Mouse (Mus musculus) left cerebral cortex, postnatal 36 days (tissue): Measurements from ENCODE around the gene Ddx11. TPM values are rescaled to one million over a fixed set of nuclear protein-coding genes. Genes with fewer than 3 reads are reported as not detected.
"Not testable (repeated sequence)": the region's sequence is repeated elsewhere in the genome, so short reads cannot be mapped to it uniquely, and the experiment has no call there.

Experiments
- DNase-seq, 2 experiments: peaks; one replicate each; pipeline ENCODE4 v3.0.0; 2021 to 2022; ENCODE audit warnings: low spot score in 2 of 2, mixed read lengths in 1 of 2
- intact Hi-C: fragments of 180-260 bp; cut with DNase I; formaldehyde crosslinking; loops from one replicate; pipeline ENCODE4 v1.15.1; 2025
- total RNA-seq, 2 experiments: library from RNA; stranded (reverse); gene quantifications; 2 replicates each; pipeline ENCODE4 v1.2.3; 2021

The Ddx11 gene
- total RNA-seq, 2 experiments from 2014 or later, result 1.2 to 1.9 TPM

- peak in 1 of 2 experiments; percentile 20 for DNase-seq
- intact Hi-C loops, result no loop called here
Observed at GRCm38 (mm10) chr17:66110746-66111145, 12.6 kb upstream of the Ddx11 start.

DNA sequence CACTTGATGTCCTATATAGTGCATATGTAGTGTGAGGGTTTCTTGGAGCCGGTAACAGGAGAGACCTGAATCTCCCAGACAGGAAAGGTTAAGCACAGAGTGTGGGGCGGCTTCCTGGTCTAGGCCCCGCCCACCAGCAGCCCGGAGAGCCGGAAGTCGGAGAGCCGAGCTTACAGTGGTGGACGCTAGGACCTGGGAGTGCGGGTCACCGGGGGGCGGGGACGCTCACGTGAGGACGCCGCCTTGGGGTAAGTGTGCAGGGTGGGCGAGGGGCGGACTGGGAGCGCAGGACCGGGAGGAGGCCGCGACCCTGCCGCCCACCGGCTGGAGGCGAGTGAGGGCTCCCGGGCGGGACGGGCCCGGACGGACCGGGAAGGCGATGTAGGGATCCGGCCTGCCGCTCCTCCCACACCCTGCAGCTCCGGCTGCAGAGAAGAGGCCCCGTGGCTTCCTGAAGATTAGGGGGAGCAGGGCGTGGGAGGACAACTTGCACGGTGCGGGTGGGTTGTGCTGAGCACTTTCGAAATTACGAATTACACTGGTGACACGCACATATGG lies 11.8 kb upstream of the Ddx11 start, which contains the start of gene Washc1:
TSS of gene Washc1 (plus strand) at position 144 of the 558 bp plus-strand sequence.
- intact Hi-C loops, result no loop called here
- peak; percentile 86 to 88 for DNase-seq

GRCm38 (mm10) chr17:66112166-66112565 lies 11.2 kb upstream of the Ddx11 start:
- intact Hi-C loops, result no loop called here
- DNase-seq, result no peak

- intact Hi-C loops, result no loop called here
- no peak for DNase-seq
Observed at GRCm38 (mm10) chr17:66118991-66119390, 4.3 kb upstream of the Ddx11 start.

DNA sequence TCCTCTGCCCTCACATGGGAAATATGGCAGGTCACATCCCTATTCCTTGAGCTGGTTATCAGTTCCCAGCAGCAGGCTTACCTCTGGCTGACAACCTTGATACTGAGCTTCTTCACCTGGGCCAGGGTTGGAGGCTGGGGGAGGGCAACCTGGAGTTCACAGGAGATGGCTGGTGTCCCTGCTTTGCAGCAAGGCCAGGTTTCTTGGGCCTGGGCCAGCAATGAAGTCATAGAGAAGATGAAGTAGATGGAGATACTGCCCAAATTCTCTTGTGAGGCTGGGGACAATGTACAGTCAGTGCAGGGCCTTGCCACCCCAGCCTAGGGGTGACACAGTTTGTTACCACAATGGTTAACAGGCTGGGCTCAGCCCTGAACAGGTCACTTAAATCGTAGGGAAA lies 2.6 kb upstream of the Ddx11 start:
- DNase-seq, result no peak
- intact Hi-C loops, result no loop called here

- intact Hi-C loops, result no loop called here
- no peak for DNase-seq
Observed at GRCm38 (mm10) chr17:66123816-66124610, 693 bp downstream of the Ddx11 start.

DNA sequence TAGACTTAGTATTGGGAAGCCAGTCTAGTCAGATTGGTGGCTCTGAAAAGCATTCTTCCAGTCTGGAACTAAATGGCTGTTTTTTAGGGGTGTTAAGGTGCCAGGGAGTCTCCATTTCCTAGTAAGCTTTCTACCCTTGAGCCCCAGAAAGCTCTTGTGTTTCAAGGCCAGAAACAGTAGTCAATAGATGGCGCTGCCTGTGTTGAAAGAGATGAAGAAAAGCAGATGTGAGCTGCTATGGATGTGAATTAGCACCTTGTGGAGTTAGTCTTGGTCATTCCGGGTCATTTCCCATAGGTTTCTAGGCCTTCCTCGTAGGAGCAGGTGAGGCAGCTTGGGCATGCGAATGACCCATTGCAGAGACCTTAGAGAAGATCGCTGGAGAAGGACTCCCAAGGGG lies 1.9 kb downstream of the Ddx11 start:
- no peak for DNase-seq
- intact Hi-C loops, result no loop called here

- intact Hi-C loops, result no loop called here
- DNase-seq, result no peak
Observed at GRCm38 (mm10) chr17:66130371-66130770, 7.1 kb downstream of the Ddx11 start.

GRCm38 (mm10) chr17:66131212-66131611 lies 7.9 kb downstream of the Ddx11 start:
- intact Hi-C loops, result no loop called here

DNA sequence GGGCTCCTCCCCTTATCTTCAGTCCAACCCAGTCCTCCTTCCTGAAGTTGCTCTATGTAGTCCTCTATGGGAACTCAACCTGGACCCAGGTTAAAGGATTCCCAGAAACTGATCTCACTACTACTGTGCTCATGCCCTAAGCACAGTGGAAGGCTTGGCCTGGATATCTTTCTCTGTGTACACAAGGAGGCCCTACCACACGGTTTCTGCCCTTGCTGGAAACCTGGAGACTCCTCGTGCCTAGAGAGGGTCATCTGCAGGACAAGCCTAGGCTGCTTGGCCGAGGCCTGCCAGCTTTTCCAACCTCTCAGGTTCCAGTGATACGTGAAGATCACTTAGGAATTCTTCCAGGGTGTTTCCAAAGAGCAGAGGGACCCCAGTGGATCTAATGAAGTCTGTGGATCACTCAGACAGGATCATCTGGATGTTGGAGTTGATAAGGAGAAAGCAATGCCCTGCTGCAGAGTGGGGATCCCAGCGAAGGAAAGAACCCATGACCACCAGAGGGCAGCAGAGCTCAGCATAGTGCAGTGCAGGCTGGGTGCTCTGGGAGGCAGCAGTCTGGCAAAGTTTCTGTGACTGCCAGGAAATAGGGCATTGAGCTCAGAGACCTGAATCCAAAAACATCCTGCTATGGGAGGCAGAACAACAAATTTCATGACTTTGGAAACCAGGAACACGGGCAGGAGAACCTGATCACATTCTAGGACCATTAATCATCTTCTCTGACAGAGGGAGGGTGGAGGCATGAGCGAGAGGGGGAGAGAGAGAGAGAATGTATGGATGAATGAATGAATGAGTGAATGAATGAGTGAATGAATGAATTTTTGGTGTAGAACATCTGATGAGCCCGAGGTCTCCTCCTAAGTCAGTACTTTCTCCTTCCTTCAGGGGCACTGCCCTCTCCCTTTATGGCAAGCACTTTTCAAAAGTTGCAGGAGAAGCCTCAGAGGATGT lies 29.7 kb downstream of the Ddx11 start:
- DNase-seq, intact Hi-C loops: not testable (repeated sequence)

More at GRCm38 (mm10) chr17:66131212-66131611, 7.9 kb downstream of the Ddx11 start:
- no peak for DNase-seq

DNA sequence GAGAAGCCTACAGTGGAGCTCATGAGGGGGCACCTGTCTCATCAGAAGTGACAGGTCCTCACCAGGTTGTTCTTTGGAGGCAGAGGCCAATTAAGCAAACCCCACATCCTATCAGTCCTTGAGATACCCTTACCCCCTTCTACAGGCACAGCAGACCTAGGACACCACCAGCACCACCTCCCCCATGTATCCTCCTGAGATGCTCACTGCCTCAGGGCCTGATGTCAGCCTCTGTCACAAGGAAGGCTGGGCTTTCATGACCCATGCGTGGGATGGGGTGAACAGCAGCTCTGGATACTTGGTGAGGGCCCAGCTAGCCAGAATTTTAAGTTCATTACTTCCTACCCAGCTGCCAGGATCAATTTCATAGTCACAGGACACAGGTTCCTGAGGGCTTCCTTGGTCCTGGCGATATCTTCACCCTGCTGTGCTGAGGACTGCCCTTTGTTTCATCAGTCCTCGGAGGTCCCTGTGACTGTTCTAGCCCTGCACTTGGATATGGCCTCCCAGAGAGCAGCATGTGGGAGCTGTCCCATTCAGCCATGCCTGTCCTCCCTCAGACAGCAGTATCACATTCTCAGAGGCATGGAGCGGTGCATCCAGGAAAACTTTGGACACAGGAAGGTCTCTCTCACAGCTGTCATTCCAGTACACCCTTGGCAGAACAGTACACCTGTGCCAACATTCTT lies 30.6 kb downstream of the Ddx11 start:
- DNase-seq, intact Hi-C loops: not testable (repeated sequence)

- intact Hi-C loops, result no loop called here
- no peak for DNase-seq
Observed at GRCm38 (mm10) chr17:66154876-66155275, 31.6 kb downstream of the Ddx11 start.

DNA sequence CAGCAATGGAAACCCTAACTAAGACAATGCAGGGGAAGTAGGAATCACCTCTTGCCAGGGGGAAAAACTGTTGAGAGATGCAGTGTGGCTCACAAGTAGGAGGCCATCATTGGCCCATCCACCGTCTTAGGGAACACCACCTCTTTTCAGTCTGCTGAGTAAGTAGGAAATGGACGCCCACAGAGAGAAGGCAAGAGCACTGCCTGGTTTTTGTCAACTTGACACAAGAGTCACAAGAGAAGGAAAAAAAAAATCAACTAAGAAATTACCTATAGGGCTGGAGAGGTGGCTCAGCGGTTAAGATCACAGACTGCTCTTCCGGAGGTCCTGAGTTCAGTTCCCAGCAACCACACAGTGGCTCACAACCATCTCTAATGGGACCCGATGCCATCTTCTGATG lies 35.0 kb downstream of the Ddx11 start:
- intact Hi-C loops, result no loop called here

DNA sequence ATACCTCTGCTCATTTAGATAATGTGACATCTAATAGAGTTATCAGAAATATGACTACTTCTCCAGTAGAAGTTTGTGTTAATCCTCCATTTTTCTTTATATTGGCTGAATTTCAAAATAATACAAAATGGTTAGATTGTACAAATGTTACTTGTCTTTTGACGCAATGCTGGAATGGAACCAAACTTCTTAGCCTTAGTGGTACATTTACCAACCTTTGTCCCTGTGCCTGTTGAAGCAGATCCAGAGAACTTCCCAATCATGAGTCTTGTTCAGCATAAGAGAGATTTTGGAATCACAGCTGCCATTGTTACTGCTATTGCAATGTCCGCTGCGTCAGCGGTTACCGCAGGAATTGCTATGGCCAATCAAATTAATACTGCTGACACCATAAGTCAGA lies 43.8 kb downstream of the Ddx11 start:
- DNase-seq, intact Hi-C loops: not testable (repeated sequence)

More for the DNA sequence above, 35.0 kb downstream of the Ddx11 start:
- no peak for DNase-seq

GRCm38 (mm10) chr17:66170971-66171370 lies 47.7 kb downstream of the Ddx11 start:
- DNase-seq, intact Hi-C loops: not testable (repeated sequence)

GRCm38 (mm10) chr17:66190577-66190976 lies 67.3 kb downstream of the Ddx11 start:
- no peak for DNase-seq
- intact Hi-C loops, result no loop called here

GRCm38 (mm10) chr17:66197041-66197440 lies 73.7 kb downstream of the Ddx11 start:
- intact Hi-C loops, result no loop called here
- no peak for DNase-seq
